Mouse (Mus musculus) liver, adult 2 months (tissue): ENCODE results near the gene Arhgap45.

Source experiments
- CTCF ChIP-seq: fragments of 200-500 bp; IDR thresholded peaks from 2 replicates; pipeline ENCODE4 v1.5.1; 2011; ENCODE audit warnings: low read depth, low read length, control low read depth
- POLR2A ChIP-seq: fragments of 200-500 bp; IDR thresholded peaks from 2 replicates; pipeline ENCODE4 v1.6.1; 2011; ENCODE audit warnings: low read length, control low read depth; ENCODE audit not compliant: insufficient read depth; ENCODE audit errors: extremely low read depth

DNA sequence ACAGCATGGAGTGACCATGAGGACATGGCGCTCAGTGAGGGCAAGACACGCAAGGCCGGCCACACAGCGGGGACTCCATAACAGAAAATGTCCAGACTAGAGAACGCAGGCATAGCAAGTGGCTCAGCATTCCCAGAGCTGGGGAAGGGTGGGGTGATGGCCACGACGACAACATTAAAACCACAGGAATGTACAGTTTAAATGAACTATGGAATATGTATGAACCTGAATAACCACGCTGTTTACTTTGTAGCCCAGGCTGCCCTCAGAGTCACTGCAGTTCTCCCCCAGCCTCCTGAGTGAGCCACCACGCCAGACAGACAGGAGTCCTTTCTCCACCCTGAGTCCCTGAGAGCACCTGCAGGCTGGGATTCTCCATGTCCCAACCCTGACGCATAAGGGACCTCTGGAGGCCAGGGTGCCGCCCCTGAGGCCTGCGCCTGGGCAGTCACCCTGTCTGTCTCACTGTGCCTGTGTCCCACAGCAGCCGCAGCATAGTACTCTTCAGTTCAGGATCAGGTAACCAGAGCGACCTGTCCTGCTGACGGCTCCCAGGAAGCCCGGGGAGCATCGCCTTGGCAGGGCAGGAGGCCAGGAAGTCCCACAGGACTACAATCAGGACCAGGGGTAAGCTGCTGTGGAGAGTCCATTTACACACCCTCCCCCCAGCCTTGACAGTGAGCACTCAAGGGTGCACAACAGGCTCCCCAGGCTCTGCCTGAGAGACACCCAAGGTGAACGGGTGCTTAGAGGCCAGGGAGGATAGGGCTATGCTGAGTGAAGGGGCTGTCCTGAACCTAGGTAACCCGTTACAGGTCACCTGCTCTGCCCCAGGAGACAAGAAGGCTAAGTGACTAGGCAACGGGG, 56.4 kb downstream of the Arhgap45 start:
- TF ChIP-seq CTCF = no peak
- no peak for TF ChIP-seq POLR2A
